Mouse (Mus musculus): ENCODE measurements around the gene Numa1.
"Not testable (repeated sequence)": the region's sequence is repeated elsewhere in the genome, so short reads cannot be mapped to it uniquely, and the experiment has no call there.

Gene Numa1

DNA sequence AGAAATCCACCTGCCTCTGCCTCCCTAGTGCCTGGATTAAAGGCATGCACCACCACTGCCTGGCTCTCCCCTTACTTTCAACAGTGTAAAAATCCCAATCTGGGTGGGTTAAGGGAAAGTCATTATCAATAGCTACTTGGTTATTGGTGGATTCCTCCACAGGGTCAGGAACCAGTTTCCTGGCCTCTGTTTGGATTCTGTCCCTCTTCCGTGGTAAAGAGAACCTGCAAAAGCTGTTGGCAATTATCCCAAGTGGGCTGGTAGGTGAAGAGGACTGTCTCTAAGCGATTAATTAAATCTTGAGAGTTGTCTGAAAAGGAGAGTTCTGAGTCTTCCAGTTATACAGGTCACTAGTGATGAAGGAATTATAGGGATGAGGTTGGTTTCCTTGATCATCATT, 4.4 kb downstream of the Numa1 start:
- DNase-seq: no peak

DNA sequence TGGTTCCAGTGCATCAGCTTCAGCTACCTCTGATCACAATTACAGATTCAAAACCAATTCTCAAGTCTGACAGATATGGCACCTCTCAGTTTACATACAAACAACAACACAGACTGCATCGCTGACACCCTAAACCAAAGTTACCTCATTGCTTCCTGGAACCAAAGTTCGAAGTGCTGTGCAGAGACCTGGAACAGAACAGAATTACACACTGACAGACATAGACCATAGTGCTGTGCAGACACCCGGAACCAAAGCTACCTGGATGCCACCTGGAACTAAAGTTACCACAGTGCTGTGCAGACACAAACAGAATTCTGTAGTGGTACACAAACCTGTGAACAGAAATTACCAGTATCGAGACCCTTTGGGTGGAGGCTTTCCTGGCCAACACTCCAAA, 5.8 kb downstream of the Numa1 start:
- no peak for DNase-seq

GRCm38 (mm10) chr7:101949008-101949407, 15.1 kb downstream of the Numa1 start:
- not testable (repeated sequence) for DNase-seq

GRCm38 (mm10) chr7:101951648-101952047, 17.7 kb downstream of the Numa1 start:
- DNase-seq: no peak

- DNase-seq: no peak
These were observed 18.2 kb downstream of the Numa1 start for GRCm38 (mm10) chr7:101952098-101952497.

DNA sequence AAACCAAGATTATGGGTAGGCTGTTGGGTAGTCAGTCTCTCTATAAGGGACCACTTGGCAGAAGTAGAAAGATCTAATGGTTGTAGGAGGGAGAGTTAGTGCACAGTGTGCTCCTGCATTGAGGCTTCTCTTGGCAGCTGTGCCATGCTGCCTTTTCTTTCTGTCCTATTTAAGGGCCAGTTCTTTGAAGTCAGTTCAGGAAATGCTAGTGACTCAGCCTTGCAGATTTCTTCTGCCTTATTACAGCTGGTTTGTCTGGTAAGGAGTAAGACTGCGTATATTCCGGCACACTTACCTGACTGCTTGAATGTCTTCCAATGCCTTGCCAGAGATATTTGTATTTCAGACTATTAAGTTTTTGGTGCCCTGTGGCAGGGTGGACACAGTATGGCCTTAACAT, 20.3 kb downstream of the Numa1 start:
- no peak for DNase-seq

- no peak for DNase-seq
These were observed 21.4 kb downstream of the Numa1 start for GRCm38 (mm10) chr7:101955276-101955675.

DNA sequence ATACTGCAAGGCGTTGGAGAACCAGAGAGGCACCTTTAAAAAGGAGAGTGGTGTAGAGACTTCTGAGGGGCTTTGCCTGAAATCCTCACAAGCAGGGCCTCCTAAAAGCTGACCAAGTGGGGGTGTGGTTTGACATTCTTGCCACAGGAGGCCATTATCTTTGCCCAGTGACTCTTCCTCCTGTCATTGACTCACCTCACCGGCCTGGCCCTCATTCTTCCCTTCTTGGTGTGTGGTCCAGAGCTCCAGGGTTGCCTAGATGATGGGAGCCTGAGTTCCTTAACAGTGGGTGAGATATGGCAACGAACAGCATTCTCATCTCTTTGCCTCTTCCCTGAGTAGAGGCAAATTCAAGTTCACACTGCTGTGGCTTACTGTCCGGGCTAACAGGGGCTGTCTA, 22.0 kb downstream of the Numa1 start:
- no peak for DNase-seq

DNA sequence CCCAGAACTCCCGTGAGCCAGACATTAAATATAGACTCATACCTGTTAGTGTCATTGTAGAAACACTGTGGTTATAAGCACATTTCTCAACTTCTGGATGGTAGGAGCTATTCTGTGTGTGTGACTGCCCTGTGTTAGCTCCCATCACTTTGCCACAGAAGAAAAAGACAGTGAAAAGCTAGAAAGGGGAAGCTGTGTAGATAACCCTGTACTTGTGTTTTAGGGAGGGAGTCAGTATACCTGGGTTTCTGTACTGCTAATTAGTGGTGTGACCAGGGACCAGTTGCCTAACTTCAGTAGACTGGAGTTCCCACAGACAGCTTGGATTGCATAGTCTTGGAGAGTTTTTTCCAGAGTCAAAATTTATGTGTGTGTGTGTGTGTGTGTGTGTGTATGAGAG, 22.6 kb downstream of the Numa1 start:
- no peak for DNase-seq

GRCm38 (mm10) chr7:101956911-101957310, 23.0 kb downstream of the Numa1 start:
- no peak for DNase-seq

DNA sequence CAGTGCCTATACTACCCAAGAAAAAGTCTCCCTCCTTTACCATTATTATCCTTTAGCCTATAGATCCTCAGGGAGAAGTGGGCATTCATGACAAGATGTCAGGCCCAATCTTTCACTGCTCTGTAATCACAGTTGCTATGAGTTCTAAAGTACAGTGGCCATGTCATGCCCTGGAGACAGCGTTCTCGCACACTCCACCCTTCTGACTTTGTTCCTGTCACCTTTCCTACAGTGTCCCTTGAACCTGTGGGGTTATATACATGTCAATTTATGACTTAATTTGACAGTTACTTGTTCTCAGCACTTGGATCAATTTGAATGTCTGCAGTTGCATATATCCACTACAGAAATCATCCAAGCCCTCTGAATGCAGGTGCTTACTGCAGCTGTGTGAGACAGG, 28.9 kb downstream of the Numa1 start:
- DNase-seq: no peak

DNA sequence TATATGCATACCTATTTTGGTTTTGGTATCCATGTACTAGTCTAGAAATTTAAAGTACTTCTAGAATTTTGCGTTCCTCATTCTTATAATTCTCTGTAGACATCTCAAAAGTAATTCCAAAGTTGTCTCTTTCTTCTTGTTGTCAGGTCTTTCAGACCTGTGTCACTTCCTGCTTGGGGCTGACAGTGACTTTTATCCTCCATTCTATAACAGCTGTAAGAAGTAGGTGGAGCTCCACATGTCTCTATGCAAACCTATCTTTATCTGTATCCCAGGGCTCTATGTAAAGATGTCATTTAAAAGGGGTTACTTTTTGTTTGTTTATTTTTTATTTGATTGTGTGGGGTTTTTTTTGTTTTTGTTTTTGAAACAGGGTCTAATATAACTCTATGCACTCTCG, 29.7 kb downstream of the Numa1 start:
- DNase-seq: peak; percentile 18

GRCm38 (mm10) chr7:101964551-101964950, 30.6 kb downstream of the Numa1 start:
- DNase-seq: no peak

GRCm38 (mm10) chr7:101965606-101966005, 31.7 kb downstream of the Numa1 start:
- peak; percentile 51 for DNase-seq

DNA sequence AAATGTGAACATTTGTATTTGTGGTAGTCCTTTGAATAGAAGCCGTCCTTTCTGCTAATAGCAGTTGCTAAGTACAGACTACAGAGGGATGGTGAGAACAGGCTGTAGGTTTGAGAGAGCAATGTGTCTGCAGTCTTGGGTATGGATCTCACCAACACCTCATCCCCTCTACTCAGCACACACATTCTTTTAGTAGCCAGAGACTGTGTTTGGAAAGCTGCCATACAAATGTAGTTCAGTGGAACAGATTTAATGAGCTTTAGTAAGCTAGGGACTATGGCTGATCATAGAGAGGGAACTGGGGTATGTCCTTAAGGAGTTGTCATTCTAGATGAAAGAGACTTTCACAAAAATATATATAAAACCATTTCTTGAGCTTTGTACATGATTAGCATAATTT, 33.3 kb downstream of the Numa1 start:
- DNase-seq: no peak

- no peak for DNase-seq
These were observed 34.8 kb downstream of the Numa1 start for GRCm38 (mm10) chr7:101968751-101969150.

DNA sequence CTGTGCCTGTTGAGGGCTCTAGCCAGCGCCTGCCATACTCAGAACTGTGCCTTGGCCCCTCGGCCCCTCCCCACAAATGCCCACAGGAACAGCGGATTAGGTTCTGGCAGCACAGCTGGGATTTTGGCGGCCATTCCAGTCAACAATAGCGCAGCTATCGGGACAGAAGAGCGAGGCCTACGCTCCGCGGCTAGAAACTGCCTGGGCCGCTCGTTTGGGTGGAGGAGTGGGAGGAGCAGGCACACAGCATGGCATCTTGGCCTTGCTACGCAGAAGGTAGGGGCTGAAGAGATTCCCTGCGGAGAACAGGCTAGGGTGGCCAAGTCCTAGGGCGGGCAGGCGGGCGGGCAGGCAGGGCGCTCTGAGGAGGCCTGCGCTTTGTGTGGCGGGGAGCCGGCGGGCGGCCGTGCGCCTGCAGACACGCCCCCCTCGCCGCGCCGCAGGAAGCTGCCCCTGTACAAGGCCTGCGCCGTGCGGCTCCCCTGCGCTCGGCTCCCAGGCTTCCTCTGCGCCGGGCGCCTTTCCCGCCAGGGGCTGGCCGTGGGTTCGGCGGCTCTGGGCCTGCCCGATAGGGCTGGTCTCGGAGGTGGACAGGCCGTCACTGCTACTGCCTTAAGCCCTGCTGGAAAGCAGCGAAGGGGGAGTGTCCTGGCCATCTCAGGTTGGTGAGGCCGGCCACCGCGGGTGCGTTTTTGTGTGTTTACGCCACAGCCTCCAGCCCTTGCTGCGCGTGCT, 36.0 kb downstream of the Numa1 start:
- DNase-seq: peak; percentile 89

DNA sequence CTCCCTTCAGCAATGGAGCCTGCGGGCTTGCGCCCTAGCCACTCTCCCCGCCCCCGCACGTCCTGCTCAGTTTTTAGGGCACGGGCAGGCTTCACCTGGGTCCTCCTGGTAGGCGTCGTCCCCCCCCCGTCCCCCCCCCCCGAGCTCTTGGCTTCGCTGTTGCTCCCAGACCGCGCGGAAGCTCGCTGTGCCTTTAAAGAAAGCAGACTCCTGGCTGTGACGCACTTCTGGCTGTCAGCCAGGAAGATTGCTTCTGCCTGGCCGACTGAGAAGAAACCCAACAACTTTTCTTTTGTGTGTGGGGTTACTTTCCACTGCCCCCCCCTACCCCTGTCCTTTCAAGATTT, 36.5 kb downstream of the Numa1 start:
- peak; percentile 78 for DNase-seq

DNA sequence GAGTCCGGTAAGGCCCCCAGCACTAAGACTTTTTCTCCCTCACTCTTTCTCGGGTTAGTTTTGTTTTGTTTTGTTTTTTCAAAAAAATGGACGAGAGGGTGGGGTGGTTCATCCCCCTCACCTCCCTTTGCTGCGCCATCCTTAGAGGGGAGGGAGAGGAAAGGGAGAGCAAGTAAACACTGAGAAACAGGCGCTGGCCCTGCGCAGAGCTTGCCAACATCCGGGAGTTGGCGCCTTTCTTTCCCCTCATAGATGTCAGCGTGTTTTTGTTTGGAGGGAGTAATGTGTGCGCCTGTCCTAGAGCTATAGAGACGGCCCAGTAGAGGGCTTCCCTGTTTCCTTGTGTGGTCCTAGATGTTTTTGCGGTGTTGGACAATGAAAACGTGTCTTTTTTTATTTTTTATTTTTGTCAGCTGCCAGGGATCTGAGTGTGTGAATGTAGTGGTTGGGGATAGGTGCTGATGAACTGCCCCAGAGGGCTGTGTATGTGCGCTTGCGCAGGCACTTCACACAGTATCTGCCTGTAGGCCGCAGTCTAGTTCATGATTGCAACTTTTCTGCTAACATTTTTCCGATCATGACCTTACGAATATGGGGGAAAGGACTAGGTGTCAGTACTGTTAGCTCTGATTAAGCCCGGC, 37.0 kb downstream of the Numa1 start:
- DNase-seq: peak; percentile 73

GRCm38 (mm10) chr7:101971721-101972120, 37.8 kb downstream of the Numa1 start:
- no peak for DNase-seq

- DNase-seq: no peak
These were observed 39.8 kb downstream of the Numa1 start for GRCm38 (mm10) chr7:101973730-101974129.

DNA sequence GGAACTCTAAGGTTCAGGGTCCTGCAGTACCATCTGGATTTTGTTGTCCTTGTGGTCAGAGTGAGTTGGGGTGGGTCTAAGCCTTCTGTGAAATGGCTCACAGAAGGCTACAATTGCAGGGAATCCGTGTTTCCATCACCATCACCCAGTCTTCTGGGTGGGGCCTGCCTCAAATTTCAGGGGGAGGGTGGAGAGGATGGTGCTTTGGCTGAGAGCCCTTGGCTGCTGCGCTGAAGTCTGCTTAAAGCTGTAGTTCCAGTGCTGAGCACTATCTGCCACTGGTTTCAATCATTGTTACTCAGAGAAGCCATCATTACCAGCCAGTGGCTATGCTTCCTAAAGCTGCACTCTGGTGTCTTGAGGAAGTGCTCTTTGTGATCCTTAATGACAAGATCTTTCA, 40.6 kb downstream of the Numa1 start:
- no peak for DNase-seq

DNA sequence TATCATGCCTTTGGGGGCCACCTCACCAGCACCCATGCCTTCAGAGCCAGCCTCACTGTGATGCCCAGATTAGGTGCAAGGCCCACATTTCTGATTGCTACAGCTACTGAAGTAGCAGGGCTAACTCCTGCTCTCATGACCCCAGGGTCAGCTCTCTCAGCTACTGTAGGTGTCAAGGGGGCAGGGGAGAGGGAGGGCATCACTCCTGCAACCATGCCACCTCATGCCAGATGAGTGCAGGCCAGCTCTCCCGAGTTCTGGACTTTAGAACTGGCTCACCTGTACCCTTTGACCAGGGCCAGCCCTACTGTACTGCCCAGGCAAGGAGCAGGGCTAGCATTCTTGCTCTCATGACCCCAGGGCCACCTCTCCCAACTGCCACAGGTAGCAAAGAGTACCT, 48.8 kb downstream of the Numa1 start:
- no peak for DNase-seq

DNA sequence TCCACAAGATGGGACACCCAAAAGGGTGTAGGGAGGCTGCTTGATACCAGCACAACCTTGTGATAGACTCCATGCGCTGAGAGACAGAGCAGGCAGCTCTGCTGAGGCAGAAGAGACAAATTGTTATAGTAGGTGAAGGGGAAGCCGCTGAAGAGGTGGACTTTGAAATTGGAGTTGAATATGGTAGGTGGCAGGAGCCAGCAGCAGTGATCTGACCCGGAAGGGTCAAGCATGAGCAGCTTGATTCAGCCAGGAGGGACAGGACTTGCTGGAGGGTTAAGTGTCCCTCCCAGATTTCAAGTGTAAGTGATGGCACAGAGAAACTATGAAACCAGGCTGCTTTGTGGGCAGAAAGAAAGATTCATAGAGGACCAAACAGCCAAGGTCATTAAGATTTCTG, 51.2 kb downstream of the Numa1 start:
- no peak for DNase-seq

DNA sequence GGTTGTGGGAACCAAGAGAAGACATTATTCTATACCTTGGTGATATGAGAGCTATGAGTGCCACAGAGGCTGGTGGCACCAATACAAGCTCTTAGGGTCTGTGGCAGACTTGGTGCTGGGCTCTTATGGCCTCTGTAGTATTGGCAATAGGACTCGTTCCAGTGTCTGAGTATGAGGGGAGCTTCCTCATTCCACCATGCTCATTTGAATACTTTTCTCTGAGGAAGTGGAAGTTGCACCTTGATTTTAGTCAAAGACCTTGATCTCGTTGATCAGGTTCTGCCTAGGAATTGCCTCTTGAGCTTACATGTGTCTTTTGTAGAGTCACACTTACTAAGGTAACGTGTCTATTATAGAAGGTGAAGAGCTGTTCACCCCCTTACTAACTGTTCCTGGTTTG, 60.3 kb downstream of the Numa1 start:
- no peak for DNase-seq
